Comparison of ENCODE assay signal across 28 mouse cellular contexts in the genomic region with DNA sequence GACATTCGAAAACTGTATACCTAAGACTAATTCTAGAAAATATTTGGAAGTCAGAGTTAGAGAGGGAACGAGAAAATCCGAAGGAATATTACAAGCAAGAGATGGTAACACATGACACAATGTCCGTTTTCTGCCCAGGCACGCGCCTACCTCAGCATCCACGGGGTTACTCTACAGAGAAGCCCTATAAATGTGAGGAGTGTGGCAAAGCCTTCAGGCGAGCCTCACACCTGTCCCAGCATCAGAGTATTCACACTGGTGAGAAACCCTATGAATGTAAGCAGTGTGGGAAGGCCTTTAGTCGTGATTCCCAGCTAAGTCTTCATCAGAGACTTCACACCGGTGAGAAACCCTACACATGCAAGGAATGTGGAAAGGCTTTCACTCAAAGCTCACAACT. TPM values are rescaled to one million over a fixed set of nuclear protein-coding genes. Genes with fewer than 3 reads are reported as not detected.
"Had no signal": no experiment of that assay in that cellular context is flagged by ENCODE, and none has a peak within 500 bp of the region (broad histone marks: within the 10 kb centered on the region; RNA-seq: fewer than 3 reads in every experiment).

No protein-coding gene starts in this region.

- H3K4me1 ChIP-seq: embryonic facial prominence, embryonic 10.5 days; embryonic facial prominence, embryonic 12.5 days; embryonic facial prominence, embryonic 13.5 days; embryonic facial prominence, embryonic 15.5 days; forebrain, embryonic 10.5 days; forebrain, embryonic 12.5 days; forebrain, embryonic 13.5 days; forebrain, embryonic 15.5 days had no signal

- ATAC-seq: forebrain, embryonic 13.5 days; forebrain, embryonic 14.5 days; forebrain, embryonic 15.5 days; forebrain, embryonic 16.5 days; forebrain, postnatal 0 days had no signal

- H3K27me3 ChIP-seq: embryonic facial prominence, embryonic 12.5 days; embryonic facial prominence, embryonic 13.5 days; embryonic facial prominence, embryonic 15.5 days; forebrain, embryonic 12.5 days; forebrain, embryonic 13.5 days; forebrain, embryonic 15.5 days had no signal

- H3K4me3 ChIP-seq: embryonic facial prominence, embryonic 10.5 days; embryonic facial prominence, embryonic 12.5 days; embryonic facial prominence, embryonic 13.5 days; embryonic facial prominence, embryonic 15.5 days; erythroblast, embryonic 14.5 days; forebrain, embryonic 10.5 days; forebrain, embryonic 12.5 days; forebrain, embryonic 13.5 days; forebrain, embryonic 15.5 days; gastrocnemius, adult 2 months; heart, adult 2 months had no signal

- H3K27ac ChIP-seq: embryonic facial prominence, embryonic 10.5 days; embryonic facial prominence, embryonic 12.5 days; embryonic facial prominence, embryonic 13.5 days; embryonic facial prominence, embryonic 15.5 days; forebrain, embryonic 10.5 days; forebrain, embryonic 12.5 days; forebrain, embryonic 13.5 days; forebrain, embryonic 15.5 days; gastrocnemius, adult 2 months; heart, adult 2 months had no signal

- DNase-seq: cerebellum, adult 2 months; cerebellum, adult 8-10 months; cerebellum, adult 9-10 months; cerebellum, adult 9-11 months; cerebellum, postnatal 10 days; cerebellum, postnatal 14 days; cerebellum, postnatal 25 days; cerebellum, postnatal 36 days; embryo, embryonic 11 days; forebrain, postnatal 0 days; gastrocnemius, adult 2 months; gastrocnemius, postnatal 10 days; gastrocnemius, postnatal 14 days; gastrocnemius, postnatal 25 days; gastrocnemius, postnatal 36 days; heart, adult 18-20 months; heart, adult 2 months had no signal

- H3K4me2 ChIP-seq: embryonic facial prominence, embryonic 12.5 days; embryonic facial prominence, embryonic 13.5 days; embryonic facial prominence, embryonic 15.5 days; forebrain, embryonic 12.5 days; forebrain, embryonic 13.5 days; forebrain, embryonic 15.5 days had no signal

- H3K9ac ChIP-seq: embryonic facial prominence, embryonic 12.5 days; embryonic facial prominence, embryonic 13.5 days; embryonic facial prominence, embryonic 15.5 days; forebrain, embryonic 12.5 days; forebrain, embryonic 13.5 days; forebrain, embryonic 15.5 days; forebrain, postnatal 0 days had no signal

RNA-seq across cellular contexts. Expression of gene Zfp420, which starts 14.5 kb away (rescaled TPM):
- polyA plus RNA-seq: erythroblast, embryonic 14.5 days had no signal

RNA-seq across cellular contexts. Expression of gene Zfp940, which starts 20.8 kb away (rescaled TPM):
- polyA plus RNA-seq: erythroblast, embryonic 14.5 days had no signal

RNA-seq across cellular contexts. Expression of gene Zfp383, which starts 33.8 kb away (rescaled TPM):
- polyA plus RNA-seq: erythroblast, embryonic 14.5 days had no signal
